Mouse (Mus musculus): ENCODE measurements around the gene Zfp423.

Zfp423 gene

DNA sequence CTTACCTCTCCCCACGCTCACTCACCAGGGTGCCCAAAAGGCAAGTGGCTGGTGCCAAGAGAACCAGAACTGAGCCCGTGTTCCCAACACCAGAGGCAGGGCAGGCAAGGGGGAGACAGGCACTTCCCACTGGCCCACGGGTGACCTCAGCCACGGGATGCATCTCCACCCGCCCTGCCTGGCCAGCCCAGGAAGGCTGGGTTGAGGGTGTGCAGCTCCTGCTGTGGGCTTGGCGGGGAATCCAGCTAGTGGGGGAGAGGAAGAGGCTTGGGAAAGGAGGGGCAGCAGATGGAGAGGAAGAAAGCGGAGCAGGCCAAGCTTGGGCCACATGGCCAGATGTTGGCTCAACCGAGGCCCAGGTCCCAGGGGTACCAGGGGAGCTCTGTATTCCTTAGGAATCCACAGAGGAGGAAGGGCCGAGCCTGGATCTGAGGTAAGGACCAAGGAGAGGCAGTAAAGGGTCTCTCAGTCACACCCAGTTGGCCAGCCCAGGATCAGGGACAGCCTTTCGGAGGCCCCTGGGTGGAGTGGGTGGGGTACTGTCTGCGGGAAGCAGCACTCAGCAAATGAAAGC is 155.0 kb downstream of the Zfp423 start:
- no peak for DNase-seq (ENCODE audit: low spot score in 2 of 2)

DNA sequence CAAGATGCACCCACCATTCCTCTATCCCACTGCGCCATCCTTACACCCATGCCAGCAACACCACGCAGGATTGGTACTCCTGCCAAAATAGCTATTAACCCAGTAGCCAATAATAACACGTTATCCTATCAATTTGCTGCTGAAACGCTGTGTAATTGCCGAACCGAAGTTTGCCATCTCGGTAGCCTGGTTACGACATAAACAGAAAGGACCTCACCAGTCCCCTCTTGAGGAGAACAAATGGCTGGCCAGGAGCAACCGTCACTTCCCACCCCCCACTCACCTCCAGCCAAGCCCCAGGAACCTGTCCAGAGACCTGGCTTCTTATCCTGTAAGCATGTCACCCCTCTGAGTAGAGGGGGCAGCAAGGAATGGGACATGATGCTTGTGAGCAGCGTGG is 156.0 kb downstream of the Zfp423 start:
- DNase-seq (ENCODE audit: low spot score in 2 of 2): no peak

DNA sequence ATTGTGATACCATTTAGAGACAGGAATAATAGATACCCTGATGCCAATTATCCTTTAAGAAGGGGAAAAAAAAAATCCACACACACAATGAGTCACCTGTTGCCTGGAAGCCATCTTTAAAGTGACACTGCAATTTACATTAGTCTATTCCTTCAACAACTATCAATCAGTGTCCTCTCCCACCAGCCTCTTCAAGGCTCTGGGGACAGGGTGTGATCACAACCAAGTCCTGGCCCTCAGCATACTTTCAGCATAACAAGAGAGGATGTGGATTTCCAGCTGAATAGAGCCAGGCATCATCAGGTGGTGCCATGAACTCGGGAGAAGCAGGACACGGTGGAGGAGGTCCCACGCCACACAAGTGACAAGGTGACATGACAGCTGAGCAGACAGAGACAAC is 156.8 kb downstream of the Zfp423 start:
- no peak for DNase-seq (ENCODE audit: low spot score in 2 of 2)

GRCm38 (mm10) chr8:87800121-87800520 is 159.3 kb downstream of the Zfp423 start:
- DNase-seq (ENCODE audit: low spot score in 2 of 2): no peak

DNA sequence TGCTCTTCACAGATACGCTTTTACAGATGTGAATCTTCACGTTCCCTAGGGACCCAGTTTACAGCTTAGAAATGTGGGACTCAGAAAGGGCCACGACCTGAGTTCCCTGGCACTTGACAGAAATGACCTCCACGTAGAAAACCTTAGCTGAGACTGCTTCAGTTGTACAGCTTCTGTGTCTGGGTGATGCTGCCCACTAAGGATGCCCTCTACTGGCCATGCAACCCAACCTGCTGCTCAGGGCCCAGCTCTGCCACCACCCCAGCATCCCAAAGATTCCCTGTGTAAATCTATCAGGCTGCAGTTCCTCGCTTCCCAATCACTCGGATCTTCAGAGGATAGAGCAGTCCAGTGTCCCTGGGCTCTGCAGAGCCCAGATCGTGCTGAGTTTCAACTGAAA is 163.2 kb downstream of the Zfp423 start:
- DNase-seq (ENCODE audit: low spot score in 2 of 2): no peak

DNA sequence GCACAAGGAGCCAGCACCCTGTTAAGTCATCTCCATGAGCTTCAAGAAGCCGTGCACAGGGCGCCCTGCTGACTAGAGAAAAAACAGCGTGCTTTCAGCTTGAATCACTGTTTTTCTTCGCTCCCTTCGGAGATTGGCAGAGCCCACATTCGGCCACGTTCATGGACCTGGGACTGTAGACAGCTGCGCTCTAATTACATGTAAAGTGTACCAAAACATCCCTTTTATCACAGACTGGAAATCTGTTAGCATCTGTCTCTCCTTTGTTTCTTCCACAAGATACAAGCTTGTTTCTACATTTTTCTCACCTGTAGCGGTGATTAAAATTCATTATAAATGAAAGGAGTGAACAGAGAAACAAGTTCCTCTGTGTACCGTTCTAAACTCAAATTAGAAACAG is 164.8 kb downstream of the Zfp423 start:
- DNase-seq (ENCODE audit: low spot score in 2 of 2): no peak

- no peak for DNase-seq (ENCODE audit: low spot score in 2 of 2)
Measured at GRCm38 (mm10) chr8:87791103-87791502, 168.3 kb downstream of the Zfp423 start.

DNA sequence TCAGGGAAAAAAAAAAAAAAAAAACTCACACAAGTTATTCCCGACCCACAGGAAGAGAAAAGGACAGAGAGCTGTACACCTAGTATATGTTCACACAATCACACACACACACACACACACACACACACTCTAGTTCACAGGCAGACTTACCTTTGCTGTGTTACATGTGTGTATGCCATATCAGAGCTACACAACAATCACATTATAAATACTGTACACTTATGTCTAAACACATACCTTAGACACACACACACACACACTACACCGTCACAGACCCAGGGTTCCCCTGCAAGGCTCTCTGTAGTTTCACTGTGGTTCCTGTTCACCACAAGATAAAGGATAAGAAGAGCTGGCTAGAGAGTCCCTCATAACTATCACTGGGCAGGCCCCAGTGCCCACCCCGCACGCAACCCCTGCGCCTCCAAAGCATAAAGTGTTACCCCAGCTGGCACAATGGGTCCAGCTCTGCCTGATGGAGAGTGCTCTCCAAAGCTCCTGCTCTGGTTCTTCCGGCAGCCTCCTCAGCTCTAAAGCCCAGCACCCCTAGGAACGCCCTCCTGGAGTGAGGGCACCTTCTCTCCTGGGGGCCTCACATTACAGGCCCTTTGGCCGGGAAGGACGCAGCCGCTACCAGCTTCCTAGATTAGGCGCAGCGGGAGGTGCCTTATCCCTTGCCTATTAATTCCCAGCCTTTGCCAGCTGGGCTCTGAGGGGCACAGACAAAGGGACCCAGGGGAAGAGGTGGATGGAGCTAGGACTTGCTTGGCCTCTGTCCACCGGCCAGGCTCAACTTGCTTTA is 174.6 kb downstream of the Zfp423 start:
- DNase-seq (ENCODE audit: low spot score in 2 of 2): no peak

- no peak for DNase-seq (ENCODE audit: low spot score in 2 of 2)
Measured at GRCm38 (mm10) chr8:87784227-87784626, 175.2 kb downstream of the Zfp423 start.

- no peak for DNase-seq (ENCODE audit: low spot score in 2 of 2)
Measured at GRCm38 (mm10) chr8:87783198-87783597, 176.2 kb downstream of the Zfp423 start.

- no peak for DNase-seq (ENCODE audit: low spot score in 2 of 2)
Measured at GRCm38 (mm10) chr8:87777586-87777985, 181.8 kb downstream of the Zfp423 start.

- no peak for DNase-seq (ENCODE audit: low spot score in 2 of 2)
Measured at GRCm38 (mm10) chr8:87775889-87776288, 183.5 kb downstream of the Zfp423 start.

DNA sequence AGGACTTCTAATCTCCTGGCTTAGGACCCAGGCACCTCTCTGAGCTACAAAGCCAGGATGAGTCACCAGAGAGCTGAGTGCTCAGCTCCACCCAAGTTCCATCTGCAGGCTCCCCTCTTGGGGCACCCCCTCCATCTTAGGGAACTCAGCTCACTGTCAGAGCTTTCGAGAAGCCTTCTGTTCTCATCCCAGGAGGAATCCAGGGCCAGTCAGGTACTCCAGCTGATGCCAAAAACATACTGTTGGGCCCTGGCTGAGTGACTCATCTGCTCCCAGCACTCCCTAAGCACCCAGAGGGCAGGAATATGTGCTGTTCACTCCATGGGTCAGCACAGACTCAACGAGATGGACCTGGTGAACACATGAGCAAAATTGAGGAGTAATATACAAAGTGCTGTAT is 184.4 kb downstream of the Zfp423 start:
- DNase-seq (ENCODE audit: low spot score in 2 of 2): no peak

DNA sequence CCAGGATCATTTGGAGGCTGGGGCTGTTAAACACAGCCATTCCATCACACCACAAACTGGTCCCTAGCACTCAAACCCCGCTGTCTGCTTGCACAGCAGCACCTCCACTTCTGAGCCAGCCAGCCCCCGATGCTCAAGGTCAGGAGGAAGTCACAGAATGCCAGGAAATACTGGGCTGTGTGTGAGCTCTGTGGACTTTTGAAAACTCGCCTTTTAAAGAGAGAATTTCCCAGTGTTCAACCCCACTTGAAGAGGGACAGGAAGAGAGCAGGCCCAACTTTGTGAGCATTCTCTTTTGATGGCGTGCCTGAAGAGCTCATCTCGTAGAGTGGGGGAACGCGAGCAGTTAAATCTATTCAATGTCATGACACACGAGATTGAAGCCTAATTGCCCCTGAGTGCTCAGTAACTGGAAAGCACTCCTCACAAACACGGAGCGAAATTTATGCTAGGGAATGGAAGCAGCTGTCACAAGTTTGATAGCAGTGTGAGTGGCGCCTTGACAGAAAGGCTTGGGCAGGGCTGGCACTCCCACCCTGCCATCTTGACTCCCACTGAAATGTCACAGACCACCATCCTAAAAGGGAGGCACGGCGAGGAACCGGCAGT is 186.4 kb downstream of the Zfp423 start:
- no peak for DNase-seq (ENCODE audit: low spot score in 2 of 2)

DNA sequence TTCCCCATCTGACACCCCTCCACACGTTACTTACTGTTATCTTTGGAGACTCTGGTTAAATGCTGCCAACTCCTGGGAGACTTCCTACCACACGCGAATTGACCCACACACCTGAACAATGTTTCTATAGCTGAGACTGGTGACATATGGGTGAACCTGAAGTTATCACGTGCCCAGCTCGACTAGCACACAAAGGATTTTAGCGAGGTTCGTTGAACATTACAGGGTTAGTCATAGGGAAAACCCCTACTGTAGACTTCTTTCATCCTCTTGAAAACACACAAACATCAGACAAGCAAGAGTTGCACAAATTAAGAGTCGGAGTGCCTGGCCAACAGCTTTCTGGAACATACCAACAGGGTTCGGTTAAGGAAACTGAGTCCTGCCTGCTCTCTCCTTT is 191.5 kb downstream of the Zfp423 start:
- no peak for DNase-seq (ENCODE audit: low spot score in 2 of 2)

- DNase-seq (ENCODE audit: low spot score in 2 of 2): no peak
Measured at GRCm38 (mm10) chr8:87765276-87765675, 194.1 kb downstream of the Zfp423 start.

DNA sequence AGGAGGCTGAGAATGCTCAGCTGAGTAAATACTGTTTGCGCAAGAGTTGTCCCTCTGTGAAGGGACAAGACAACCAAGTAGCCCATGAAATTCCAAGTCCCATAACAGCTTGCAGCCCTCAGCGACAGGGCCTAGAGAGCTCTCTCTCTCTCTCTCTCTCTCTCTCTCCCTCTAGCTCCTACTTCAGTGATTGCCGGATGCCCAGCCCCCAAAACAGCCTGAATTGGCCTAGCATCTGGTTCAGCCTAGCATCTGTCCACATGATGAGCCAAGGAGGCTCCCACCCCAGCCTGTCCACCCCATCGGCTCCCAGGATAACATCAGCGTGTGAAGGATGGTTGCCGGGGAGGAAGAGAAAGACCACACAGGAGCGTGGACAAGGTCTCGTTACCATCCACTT is 200.6 kb downstream of the Zfp423 start:
- DNase-seq (ENCODE audit: low spot score in 2 of 2): no peak

DNA sequence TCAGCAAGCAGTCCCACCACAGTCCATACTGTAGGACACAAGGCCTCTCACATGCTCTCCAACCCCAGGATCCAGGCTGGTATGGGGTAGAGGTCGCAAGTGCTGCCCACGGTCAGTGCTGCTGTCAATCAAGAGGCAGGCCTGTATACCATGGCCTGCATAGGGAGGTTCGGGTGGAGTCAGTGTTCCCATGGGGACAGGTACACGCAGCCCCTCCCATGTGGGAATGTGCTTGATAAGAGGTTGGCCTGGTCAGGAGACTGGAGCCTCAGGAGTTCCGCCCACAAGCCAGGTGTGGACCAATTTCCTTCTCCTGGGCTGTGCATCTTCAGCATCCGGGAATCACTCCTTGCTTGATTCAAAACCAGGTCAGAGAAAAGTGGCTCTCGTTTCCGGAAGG is 204.5 kb downstream of the Zfp423 start:
- no peak for DNase-seq (ENCODE audit: low spot score in 2 of 2)

- no peak for DNase-seq (ENCODE audit: low spot score in 2 of 2)
Measured at GRCm38 (mm10) chr8:87753636-87754035, 205.8 kb downstream of the Zfp423 start.

DNA sequence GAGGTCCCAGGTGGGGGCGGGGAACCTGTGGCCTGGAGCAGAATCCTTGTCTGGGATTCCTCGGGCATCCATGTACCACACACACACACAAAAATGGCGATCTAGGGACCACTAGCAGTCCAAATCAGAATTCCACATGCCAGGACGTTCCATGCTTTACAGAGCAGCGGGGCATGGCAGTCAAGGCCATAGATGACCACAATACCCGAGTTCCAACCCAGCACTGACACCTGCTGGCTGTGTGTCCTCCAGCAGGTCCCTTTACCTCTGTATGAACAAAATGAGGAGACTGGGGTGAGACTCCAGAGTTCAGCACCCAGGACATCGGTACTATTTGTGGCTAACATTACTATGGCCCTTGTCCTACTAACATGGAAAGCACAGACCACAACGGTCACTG is 206.2 kb downstream of the Zfp423 start:
- DNase-seq (ENCODE audit: low spot score in 2 of 2): no peak

- no peak for DNase-seq (ENCODE audit: low spot score in 2 of 2)
Measured at GRCm38 (mm10) chr8:87752710-87753109, 206.7 kb downstream of the Zfp423 start.

DNA sequence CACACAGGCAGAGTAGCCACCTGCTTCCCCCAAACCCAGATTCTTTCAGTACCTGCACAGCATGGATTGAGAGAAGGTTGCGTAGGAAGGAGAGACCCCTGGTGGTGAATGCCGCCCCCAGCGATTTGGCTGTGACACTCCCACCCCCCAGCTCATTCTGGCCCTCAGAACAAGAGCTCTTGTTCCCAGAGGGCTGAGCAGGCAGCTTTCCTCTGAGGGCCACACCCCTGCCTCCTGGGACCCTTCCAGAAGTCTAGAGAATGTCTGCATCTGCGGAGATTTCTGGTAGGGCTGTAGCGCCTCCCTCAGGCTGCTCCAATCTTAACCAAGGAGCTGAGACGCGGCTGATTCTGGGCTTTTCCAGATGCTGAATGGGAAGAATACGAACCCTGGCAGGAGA is 211.8 kb downstream of the Zfp423 start:
- DNase-seq (ENCODE audit: low spot score in 2 of 2): peak in 1 of 2 experiments; percentile 29

DNA sequence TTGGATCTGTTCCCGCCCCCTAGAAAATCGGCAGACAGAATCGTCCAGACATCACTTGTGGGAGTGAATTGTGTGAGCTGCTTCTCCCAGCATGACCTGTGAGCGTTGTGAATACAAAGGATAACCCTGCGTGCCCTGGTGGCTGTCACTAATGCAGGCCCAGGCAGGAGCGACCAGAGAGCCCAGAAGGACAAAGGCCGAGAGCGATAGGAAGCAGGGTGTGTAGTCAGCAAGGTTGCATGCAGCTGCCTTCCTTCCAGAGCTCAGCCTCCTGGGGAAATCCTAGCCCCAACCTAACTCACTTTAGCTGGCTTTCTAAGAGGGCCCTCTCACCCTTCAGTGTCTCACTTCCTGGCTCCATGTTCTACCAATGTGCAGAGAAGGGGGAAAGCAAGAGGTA is 212.3 kb downstream of the Zfp423 start:
- no peak for DNase-seq (ENCODE audit: low spot score in 2 of 2)

Data from frontal cortex, postnatal 10 days (tissue).